Mouse (Mus musculus): ENCODE results near the gene Urb1.

- TF ChIP-seq CTCF (conservative IDR thresholded peaks at IDR 0.05; ENCODE audit: insufficient read depth, insufficient read length, low read depth, low read length), result no peak
- no peak for TF ChIP-seq POLR2A (IDR thresholded peaks at IDR 0.05; ENCODE audit: low read depth, low read length)
These were observed 39.0 kb upstream of the Urb1 start for GRCm38 (mm10) chr16:90849262-90849661.

Measured in kidney, adult 2 months (tissue).